Mouse (Mus musculus) midbrain, embryonic 10.5 days (tissue): ENCODE data around the gene Hyal1. TPM values are rescaled to one million over a fixed set of nuclear protein-coding genes. Genes with fewer than 3 reads are reported as not detected.

Experiments
- DNase-seq: peaks from one replicate; pipeline ENCODE4 v3.0.0-alpha.2; 2017; ENCODE audit warnings: low spot score
- H3K27ac ChIP-seq: fragments of 300-500 bp; sonication (generic); replicated peaks from 2 replicates; pipeline ENCODE4 v1.5.1; 2016; ENCODE audit warnings: mild to moderate bottlenecking
- H3K27me3 ChIP-seq: fragments of 300-500 bp; sonication (generic); 2 replicates; pipeline ENCODE4 v1.6.1; 2016; ENCODE audit warnings: low read depth, mild to moderate bottlenecking; ENCODE audit not compliant: poor library complexity, severe bottlenecking
- H3K36me3 ChIP-seq: fragments of 300-500 bp; sonication (generic); 2 replicates; pipeline ENCODE4 v1.6.1; 2016; ENCODE audit warnings: mild to moderate bottlenecking, moderate library complexity
- H3K4me1 ChIP-seq: fragments of 300-500 bp; sonication (generic); 2 replicates; pipeline ENCODE4 v1.6.1; 2016
- H3K4me3 ChIP-seq: fragments of 300-500 bp; sonication (generic); 2 replicates; pipeline ENCODE4 v1.5.1; 2016; ENCODE audit warnings: mild to moderate bottlenecking, moderate library complexity
- H3K9me3 ChIP-seq: fragments of 300-500 bp; sonication (generic); replicated peaks from 2 replicates; pipeline ENCODE4 v1.6.1; 2016; ENCODE audit warnings: mild to moderate bottlenecking
- WGBS: fragments of 180-500 bp; shearing (Covaris S2); methylation state at CpG from one replicate; pipeline ENCODE4 v1.1.7; 2016; 5-methylcytosine and 5-hydroxymethylcytosine counted together
- polyA plus RNA-seq: library from polyadenylated mRNA; unstranded; fragments of >200 nt; fragmentation: Nextera tagmentation; extraction: Ambion mirVana; gene quantifications from 2 replicates; pipeline ENCODE4 v1.2.1, GENCODE M21; 2016

The Hyal1 gene
- polyA plus RNA-seq, 1 experiment from 2014 or later: 6.8 TPM

DNA sequence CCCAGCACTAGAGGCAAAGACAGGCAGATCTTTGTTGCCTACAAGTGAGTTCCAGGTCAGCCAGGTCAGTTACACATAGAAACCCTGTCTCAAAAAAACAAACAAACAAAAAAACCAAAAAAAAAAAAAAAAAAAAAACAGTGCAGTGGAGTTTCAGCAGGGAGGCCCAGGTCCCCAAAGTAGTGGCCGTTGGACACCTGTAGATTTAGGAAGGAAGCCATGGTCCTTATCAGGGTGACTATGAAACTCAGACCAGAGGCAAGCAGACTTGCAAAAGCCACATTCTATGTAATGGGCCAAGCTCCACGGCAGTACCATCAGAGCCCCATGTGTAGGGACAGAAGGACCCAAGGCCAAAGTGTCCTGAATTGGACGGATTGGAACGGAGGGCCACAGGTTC is 4.9 kb downstream of the Hyal1 start:
- H3K4me3 ChIP-seq: peak overlapping the region; percentile 66
- H3K27me3 ChIP-seq: no peaks in the 10 kb centered on the region
- no peak for DNase-seq
- peaks cover 57% of the 10 kb centered on the region for H3K4me1 ChIP-seq
- WGBS: 82% methylated on average over 4 of the region's 4 CpGs
- peak overlapping the region; percentile 89; the same call in 1 of the 2 replicates for H3K27ac ChIP-seq
- H3K9me3 ChIP-seq: no peaks in the 10 kb centered on the region
- H3K36me3 ChIP-seq: peaks cover 24% of the 10 kb centered on the region

DNA sequence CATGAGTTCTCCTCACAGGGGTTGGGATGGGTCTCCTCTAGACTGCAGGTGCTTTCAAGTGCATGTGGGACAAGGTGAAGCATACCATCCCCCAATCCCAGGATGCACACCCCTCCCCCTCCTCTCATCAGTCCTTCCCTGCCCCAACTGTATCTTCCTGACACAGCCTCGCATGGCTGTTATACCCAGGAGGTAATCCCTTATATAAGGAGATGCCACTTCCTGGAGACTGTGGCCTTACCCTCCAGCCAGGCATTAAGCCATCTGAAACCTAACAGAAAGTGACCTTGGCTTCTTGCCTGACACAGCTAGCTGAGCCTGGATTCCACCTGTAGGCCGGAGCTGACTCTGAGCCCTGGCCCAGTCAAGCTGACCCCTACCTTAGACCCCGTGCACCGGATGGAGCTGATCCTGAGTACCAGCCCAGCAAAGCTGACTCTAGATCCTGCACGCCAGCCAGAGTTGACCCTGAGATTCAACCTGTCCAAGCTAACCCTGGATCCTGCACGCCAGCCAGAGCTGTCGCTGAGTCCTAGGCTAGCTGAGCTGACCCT is 5.9 kb downstream of the Hyal1 start:
- Histone ChIP-seq H3K4me3 (peak overlapping the region; percentile 5; the same call in 1 of the 2 replicates), H3K9me3 (no peaks in the 10 kb centered on the region), H3K27me3 (no peaks in the 10 kb centered on the region), H3K36me3 (peaks cover 24% of the 10 kb centered on the region), H3K4me1 (peaks cover 53% of the 10 kb centered on the region), H3K27ac (no peak overlapping the region; the same call in 1 of the 2 replicates)
- WGBS: 93% methylated on average over 7 of the region's 7 CpGs
- DNase-seq: no peak

DNA sequence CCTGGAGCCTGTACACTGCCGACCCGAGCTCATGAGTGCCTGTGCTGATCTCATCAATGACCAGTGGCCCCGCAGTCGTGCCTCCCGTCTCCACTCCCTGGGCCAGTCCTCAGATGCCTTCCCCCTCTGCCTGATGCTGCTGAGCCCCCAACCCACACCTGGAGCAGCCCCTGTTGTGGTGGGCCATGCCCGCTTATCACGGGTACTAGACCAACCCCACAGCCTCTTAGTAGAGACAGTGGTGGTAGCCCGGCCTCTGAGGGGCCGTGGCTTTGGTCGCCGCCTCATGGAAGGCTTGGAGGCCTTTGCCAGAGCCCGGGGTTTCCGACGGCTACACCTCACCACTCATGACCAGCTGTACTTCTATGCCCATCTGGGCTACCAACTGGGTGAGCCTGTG is 6.4 kb downstream of the Hyal1 start:
- H3K27ac ChIP-seq: no peak overlapping the region
- peaks cover 51% of the 10 kb centered on the region for H3K4me1 ChIP-seq
- no peak overlapping the region for H3K4me3 ChIP-seq

DNA sequence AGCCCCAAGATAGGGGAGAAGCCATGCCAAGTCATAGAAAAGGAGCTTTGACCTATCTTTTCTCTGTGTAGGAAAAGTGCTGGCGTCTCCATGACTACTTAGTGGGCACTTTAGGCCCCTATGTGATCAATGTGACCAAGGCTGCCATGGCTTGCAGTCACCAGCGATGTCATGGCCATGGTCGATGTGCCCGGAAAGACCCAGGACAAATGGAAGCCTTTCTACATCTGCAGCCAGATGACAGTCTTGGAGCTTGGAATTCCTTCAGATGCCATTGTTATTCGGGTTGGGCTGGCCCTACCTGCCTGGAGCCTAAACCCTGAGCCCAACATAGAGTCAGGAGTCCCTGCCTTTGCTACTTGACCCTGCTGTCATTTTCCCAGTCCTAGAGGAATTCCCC is 9.8 kb downstream of the Hyal1 start:
- peak overlapping the region; percentile 78; the same call in 1 of the 2 replicates for H3K4me3 ChIP-seq
- peaks cover 33% of the 10 kb centered on the region for H3K4me1 ChIP-seq
- H3K27me3 ChIP-seq: no peaks in the 10 kb centered on the region
- H3K36me3 ChIP-seq: peaks cover 44% of the 10 kb centered on the region
- 0 out of 2 replicates have a peak overlapping the region, but pooled peaks have one; percentile 49 for H3K27ac ChIP-seq
- DNase-seq: no peak
- 89% methylated on average over 5 of the region's 5 CpGs for WGBS
- no peaks in the 10 kb centered on the region for H3K9me3 ChIP-seq

More for the DNA sequence above, 6.4 kb downstream of the Hyal1 start:
- H3K36me3 ChIP-seq: peaks cover 24% of the 10 kb centered on the region
- DNase-seq: no peak
- 94% methylated on average over 14 of the region's 14 CpGs for WGBS
- no peaks in the 10 kb centered on the region for H3K27me3 ChIP-seq
- H3K9me3 ChIP-seq: no peaks in the 10 kb centered on the region

DNA sequence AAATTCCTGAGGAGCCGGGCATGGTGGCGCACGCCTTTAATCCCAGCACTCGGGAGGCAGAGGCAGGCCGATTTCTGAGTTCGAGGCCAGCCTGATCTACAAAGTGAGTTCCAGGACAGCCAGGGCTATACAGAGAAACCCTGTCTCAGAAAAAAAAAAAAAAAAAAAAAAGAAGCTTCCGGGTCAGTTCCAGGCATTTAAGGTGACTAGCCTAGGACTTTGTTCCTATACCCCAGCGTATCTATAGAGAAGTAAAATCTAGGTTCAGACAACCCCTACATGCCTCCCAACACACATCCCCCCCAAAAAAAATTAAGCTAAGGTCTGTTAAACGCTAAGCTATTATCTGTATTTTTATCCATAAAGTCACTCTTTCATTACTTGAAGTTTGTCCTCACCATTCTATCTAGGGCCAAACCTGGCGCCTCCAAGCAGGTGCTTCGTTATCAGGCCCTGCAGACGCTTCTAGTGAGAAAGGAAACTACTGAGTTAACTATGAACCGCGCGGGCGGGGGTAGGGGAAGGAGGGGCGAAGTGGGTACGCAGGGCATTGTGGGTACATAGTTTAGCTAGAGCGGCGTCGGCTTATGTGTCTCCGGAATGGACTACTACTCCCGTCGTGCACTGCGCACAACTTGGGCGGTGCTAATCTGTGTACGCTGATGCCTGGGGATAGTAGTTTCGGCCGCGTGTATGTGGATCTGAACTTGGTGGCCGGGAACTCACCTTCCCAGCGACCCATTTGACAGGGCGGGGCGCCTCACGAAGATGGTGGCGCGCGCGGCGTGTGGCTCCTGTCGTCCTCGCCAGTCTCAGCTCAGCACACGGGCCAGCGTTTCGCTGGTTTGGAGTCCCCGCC is 10.5 kb downstream of the Hyal1 start, which contains the start of gene Ifrd2:
Ifrd2 (plus strand) TSS at position 669 of the 859 bp plus-strand sequence.
- Histone ChIP-seq H3K9me3 (no peaks in the 10 kb centered on the region), H3K4me3 (peak within 1 kb of the TSS; percentile 78), H3K27ac (peak within 1 kb of the TSS; percentile 87), H3K36me3 (peaks cover 51% of the 10 kb centered on the region), H3K4me1 (peaks cover 29% of the 10 kb centered on the region), H3K27me3 (no peaks in the 10 kb centered on the region)
- WGBS: 15% methylated on average over 46 of the region's 46 CpGs
- peak; percentile 96 for DNase-seq

DNA sequence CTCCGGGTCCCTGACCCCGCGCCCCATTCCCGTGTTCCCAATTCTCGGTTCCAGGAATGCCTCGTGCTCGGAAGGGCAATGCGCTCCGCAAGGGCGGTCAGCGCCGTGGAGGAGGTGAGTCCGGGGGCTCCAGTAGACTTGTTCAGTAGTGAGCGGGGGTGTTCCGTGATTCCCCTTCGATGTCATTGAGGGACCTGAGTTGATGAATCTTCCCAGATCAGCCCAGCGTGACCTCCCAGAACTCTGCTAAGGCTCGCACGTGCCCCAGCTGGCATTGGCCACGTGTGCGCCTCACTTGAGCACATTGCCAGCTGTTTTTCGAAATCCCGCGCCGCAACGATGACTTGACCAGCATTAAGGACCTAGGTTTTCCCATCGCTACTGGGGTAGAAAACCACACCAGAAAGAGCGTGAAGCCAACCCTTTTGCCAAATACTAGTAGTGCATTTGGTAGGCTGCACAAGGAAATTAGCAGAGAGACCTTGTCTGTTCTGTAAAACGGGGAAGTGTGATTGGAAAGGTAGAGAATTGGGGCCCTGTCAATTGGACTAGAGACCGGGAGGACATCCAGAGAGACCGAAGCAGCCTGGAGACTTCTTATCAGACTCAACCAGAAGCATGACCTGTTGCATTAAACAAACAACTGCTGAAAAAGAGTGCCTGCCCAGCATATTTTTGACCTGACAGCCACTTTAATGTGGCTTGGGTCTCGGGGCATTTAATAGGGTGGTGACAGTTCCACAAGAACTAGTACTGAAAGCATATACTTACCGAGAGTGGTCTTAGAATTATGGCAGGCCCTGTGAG is 11.3 kb downstream of the Hyal1 start:
- Histone ChIP-seq H3K9me3 (no peaks in the 10 kb centered on the region), H3K36me3 (peaks cover 52% of the 10 kb centered on the region), H3K27ac (peak overlapping the region; percentile 87), H3K4me3 (peak overlapping the region; percentile 78), H3K27me3 (no peaks in the 10 kb centered on the region), H3K4me1 (peaks cover 31% of the 10 kb centered on the region)
- DNase-seq: no peak
- WGBS: 9% methylated on average over 33 of the region's 33 CpGs

DNA sequence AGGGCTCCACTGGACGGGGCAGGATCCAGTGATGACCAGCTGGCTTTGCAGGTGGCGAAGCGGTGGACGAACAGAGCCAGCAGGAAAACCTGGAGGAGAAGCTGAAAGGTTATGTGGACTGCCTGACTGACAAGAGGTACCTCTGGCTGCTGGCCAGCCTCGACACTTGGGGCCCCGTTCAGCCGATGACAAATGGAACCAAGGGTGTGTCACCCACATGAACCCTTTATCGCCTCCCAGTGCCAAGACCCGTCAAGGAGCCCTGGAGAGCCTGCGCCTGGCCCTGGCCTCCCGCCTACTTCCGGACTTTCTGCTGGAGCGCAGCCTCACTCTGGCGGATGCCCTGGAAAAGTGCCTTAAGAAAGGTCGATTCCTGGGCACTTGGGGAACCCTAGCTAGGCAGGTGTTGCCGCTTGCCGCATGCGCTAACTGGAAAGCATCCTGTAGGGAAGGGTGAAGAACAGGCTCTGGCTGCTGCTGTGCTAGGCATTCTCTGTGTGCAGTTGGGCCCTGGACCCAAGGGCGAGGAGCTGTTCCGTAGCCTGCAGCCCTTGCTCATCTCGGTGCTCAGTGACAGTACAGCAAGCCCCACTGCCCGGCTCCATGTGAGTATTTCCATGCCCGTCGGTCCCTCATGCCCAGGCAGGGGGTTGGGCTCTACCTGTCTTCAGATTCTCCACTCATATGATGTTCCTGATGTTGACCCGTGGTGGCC is 13.5 kb downstream of the Hyal1 start:
- Histone ChIP-seq H3K4me1 (peaks cover 42% of the 10 kb centered on the region), H3K9me3 (no peaks in the 10 kb centered on the region), H3K27ac (no peak overlapping the region), H3K4me3 (0 out of 2 replicates have a peak overlapping the region, but pooled peaks have one; percentile 10), H3K36me3 (peaks cover 58% of the 10 kb centered on the region), H3K27me3 (no peaks in the 10 kb centered on the region)
- no peak for DNase-seq
- WGBS: 92% methylated on average over 25 of the region's 25 CpGs

DNA sequence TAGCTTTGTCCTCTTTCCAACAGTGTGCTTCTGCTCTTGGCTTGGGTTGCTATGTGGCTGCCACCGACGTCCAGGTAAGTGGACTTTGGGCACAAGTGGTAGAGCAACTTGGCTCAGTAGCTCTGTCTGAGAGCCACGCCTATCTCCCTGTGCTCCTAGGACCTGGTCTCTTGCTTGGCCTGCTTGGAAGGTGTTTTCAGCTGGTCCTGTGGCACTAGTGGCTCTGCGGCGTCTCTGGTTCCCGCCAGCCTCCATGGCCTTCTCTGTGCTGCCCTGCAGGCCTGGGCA is 14.0 kb downstream of the Hyal1 start:
- 95% methylated on average over 6 of the region's 6 CpGs for WGBS
- Histone ChIP-seq H3K27me3 (no peaks in the 10 kb centered on the region), H3K9me3 (no peaks in the 10 kb centered on the region), H3K4me1 (peaks cover 42% of the 10 kb centered on the region), H3K4me3 (no peak overlapping the region), H3K36me3 (peaks cover 58% of the 10 kb centered on the region), H3K27ac (no peak overlapping the region)
- DNase-seq: no peak

DNA sequence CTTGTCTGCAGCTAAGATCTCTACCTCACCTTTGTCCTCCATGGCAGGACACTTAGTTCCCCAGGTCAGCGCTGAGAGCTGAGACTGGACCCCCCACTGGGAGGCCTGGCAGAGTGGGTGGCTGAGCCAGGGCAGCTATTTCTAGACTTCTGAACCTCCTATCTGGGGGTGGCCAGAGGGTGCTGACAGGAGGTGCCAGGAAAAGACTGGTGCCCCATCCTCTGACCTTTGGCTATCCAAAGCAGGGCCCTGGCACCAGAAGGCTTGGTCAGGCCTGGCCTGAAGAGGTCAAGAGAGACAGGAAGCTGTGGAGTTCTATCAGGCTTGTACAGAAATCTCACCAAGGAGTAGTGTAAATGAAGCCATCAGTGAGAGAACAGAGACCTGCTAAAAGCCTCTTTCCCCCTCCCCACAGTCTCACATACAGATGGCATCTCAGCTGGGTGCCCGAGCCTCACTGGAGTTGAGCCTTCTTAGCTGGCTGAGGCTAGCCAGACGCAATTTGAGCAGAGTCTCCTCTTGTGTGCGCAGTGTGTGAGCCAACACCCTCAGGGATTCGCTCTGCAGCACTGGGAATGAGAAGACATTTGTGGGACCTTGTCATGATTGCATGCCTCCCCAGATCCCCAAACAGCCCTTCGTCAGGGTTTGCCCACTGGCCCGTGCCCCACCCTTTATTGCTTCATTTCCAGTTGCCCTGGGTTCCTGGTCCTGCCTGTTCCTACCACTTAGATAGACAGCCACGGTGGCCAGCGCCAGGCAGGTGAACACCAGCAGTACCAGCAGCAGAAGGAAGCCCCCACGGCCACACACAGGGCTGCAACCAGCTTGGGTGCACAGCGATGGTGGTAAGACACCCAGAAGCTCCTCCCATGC is 16.6 kb downstream of the Hyal1 start:
- H3K4me3 ChIP-seq: no peak overlapping the region
- DNase-seq: no peak
- H3K27ac ChIP-seq: 0 out of 2 replicates have a peak overlapping the region, but pooled peaks have one; percentile 28
- H3K4me1 ChIP-seq: peaks cover 29% of the 10 kb centered on the region
- H3K36me3 ChIP-seq: peaks cover 60% of the 10 kb centered on the region
- H3K9me3 ChIP-seq: no peaks in the 10 kb centered on the region
- H3K27me3 ChIP-seq: no peaks in the 10 kb centered on the region
- 87% methylated on average over 11 of the region's 11 CpGs for WGBS

DNA sequence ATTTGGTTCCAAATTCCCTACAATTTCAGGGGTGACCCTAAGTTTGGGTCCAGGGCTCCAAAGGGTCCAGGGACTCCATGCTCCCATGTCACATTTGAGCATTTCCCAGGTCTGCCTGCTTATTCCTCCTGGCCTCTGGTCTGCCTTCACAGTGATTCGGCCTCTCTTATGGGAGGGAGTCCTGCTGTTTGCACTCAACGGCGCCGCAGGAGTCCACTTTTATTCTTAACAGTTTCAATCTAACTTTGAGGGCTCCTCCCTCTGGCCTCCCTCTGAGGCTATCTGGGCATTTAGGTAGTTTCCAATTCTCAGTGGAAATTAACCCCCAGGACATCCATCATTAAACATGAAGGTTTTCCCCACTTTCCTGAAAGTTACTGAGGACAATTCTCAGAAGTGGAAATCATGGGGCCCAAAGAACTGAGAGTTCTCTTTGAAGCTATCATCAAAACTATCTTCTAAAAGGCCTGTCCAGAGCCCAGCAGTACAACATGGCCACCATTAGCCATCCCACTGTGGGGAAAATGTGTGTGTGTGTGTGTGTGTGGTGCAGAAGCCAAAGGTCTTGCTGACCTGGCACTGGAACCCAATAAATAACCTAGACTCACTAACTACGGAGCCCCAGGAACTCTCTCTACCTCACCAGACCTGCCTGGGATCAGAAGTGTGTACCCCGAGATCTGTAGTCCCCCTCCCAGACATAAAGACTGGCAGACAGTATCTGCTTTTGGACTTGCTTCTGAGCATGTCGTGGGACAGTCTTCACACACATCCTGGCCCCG is 17.7 kb downstream of the Hyal1 start:
- peaks cover 19% of the 10 kb centered on the region; the same call in 1 of the 2 replicates for H3K4me1 ChIP-seq
- peaks cover 9% of the 10 kb centered on the region for H3K27me3 ChIP-seq
- DNase-seq: no peak
- H3K9me3 ChIP-seq: no peaks in the 10 kb centered on the region
- no peak overlapping the region for H3K4me3 ChIP-seq
- H3K27ac ChIP-seq: no peak overlapping the region
- WGBS: 82% methylated on average over 8 of the region's 8 CpGs
- H3K36me3 ChIP-seq: peaks cover 57% of the 10 kb centered on the region
